Mouse (Mus musculus) megakaryocyte, adult 5-6 weeks (primary cell): ENCODE data around the gene Hist1h2bh. TPM values are rescaled to one million over a fixed set of nuclear protein-coding genes. Genes with fewer than 3 reads are reported as not detected.
"Not testable (repeated sequence)": the region's sequence is repeated elsewhere in the genome, so short reads cannot be mapped to it uniquely, and the experiment has no call there.

Experiments used
- ATAC-seq: 2 replicates; pipeline ENCODE4 v1.8.0; 2016; ENCODE audit warnings: mild to moderate bottlenecking, inconsistent platforms; ENCODE audit not compliant: poor library complexity, severe bottlenecking
- total RNA-seq, 2 experiments: library from RNA; stranded (forward) in 1 of 2; stranded (reverse) in 1 of 2; fragments of 153-499, 151-499 nt in 1 of 2; fragments of 221-1000, 200-1000 nt in 1 of 2; gene quantifications; 2 replicates each; pipeline versions ENCODE4 v1.2.3 to v1.2.4; 2015 to 2017

Hist1h2bh gene
- total RNA-seq (2015) (32.3 and 36.5 TPM in 2 replicates), total RNA-seq (2017) (143 and 176 TPM in 2 replicates)

DNA sequence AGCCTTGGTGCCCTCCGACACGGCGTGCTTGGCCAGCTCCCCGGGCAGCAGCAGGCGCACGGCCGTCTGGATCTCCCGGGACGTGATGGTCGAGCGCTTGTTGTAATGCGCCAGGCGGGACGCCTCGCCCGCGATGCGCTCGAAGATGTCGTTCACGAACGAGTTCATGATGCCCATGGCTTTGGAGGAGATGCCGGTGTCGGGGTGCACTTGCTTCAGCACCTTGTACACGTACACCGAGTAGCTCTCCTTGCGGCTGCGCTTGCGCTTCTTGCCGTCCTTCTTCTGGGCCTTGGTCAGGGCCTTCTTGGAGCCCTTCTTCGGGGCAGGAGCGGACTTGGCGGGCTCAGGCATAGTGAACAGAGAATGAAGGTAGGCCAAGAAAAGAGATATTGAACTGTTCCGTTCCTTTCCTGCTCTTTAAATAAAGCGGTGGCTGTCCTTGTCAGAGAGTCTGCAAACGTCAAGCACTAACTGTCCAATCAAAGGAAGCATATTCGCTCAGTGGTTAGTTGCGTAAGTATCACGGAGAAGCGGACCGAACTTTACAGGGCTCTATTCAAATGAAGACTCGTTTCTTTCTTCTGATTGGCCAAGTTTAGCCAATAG is at the start of gene Hist1h2bh:
Hist1h2bh (minus strand) TSS at position 394 of the 609 bp plus-strand sequence.
- ATAC-seq = peak; percentile 88

DNA sequence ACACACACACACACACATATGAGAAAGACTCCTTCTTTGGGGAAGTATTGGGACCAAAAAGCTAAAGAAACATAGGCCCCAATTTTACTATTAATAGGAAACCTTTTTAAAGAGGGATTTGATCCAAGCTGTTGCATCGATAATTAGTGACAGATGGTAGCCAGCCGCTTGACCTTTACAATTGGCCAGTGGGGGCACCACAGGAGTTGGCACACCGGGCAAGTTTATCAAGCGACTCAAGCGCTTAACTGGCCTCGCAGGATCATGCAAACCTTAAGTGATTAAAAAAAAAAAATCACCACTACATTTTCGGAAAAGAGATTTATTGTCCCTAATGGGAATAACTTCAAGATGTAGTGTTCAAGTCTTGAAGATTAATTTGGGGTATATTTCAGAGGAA is 49.4 kb upstream of the Hist1h2bh start:
- no peak for ATAC-seq

DNA sequence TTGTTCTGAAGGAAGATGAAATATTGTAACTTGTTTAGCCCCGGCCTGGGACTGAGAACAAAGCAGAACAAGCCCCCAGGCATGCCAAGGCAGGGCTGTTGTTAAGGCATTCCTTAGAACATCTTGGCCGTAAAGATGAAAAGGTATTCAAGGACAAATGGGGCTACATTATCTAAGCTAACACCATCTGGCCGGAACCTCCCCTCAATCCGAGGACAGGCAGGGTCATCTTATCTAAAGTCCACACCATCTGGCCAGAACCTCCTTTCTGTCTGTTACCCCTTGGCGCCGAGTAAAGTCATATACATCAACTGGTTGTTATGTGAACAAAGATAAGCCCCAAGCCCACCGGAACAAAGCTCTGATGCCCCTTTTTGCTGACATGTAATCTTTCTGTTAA is 48.7 kb upstream of the Hist1h2bh start:
- ATAC-seq = not testable (repeated sequence)

DNA sequence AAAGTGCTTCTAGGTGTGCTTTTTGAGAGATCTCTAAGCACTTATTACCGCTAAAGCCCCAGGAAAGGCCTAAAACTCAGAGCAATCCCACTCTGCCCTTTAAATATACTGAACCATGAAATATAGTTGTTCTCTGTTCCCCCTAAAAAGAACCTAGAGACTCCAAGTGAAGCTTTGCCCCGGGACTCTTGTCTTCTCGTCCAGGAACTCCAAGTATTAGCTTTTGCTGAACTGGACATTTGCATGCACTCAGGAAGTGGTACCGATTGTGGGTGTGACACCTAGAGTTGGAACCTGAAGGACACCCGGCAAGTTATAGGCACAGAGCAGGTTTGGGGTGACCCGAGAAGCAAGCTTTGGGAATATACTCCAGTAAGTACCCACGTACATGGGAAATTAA is 48.0 kb upstream of the Hist1h2bh start:
- ATAC-seq = no peak

DNA sequence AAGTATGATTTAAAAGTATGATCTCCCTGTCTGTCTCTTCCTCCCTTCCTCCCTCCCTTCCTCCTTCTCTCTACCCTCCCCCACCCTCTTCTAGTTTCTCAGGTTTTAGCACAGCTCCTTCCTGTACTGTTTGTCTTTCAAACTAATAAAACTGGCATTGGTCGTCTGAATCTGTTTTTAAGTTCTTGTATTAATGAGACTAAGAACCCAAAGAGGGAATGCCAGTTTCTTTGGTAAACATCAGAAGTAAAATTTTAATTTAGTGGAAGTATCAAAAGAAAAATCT is 43.7 kb upstream of the Hist1h2bh start:
- no peak for ATAC-seq

DNA sequence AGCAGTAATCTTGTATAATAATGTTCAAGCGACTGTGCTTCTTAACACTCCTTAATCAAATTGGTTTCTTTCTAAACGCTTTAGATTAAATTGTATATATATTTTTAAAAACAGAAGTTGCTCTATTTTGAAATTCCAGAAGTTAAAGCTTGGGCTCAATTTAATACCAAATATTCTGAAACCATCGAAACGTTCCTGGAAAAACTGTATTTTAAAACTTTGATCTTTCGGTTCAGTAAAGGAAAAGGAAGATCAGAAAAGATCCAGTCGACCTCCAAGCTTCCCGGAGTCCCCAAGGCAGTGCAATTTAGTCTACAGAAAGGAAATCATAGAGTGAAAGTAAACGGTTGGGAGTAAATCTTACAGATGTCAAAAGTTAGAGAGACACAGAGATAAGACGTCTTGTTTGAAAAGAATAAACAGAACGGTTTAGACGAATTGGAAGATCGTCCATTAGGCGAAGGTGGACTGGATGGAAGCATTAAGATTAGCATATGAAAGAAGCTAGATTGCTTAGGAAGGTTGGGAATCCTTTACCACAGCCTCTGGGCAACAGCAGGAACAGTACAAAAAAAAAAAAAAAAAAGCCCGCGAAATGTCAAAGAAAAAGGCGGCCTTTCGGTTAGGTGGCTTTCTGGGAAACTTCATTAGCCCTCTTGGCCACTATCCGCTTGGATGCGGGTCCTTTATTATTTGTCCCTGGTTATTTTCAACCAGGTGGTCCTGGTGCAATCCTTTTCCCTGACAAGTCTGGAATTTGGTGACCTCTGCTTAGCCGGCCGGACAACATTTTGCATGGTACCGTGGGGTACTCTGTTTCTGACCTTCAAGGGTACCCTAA is 43.1 kb upstream of the Hist1h2bh start:
- no peak for ATAC-seq

DNA sequence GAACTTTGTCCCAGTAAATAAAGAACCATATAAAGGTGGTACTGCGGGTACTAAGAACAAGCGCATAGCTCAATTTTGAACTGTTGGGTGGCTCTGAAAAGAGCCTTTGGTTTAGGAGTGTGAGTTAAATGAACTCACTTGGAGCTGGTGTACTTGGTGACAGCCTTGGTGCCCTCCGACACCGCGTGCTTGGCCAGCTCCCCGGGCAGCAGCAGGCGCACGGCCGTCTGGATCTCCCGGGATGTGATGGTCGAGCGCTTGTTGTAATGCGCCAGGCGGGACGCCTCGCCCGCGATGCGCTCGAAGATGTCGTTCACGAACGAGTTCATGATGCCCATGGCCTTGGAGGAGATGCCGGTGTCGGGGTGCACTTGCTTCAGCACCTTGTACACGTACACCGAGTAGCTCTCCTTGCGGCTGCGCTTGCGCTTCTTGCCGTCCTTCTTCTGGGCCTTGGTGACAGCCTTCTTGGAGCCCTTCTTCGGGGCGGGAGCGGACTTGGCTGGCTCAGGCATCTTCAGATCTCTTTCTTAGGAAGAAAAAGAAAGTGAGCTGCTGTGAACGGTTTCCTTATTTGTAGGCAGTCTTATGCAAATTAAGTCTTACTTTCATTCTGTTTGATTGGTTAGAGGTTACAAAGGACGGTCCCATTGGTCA is 42.4 kb upstream of the Hist1h2bh start:
- ATAC-seq = peak; percentile 73

DNA sequence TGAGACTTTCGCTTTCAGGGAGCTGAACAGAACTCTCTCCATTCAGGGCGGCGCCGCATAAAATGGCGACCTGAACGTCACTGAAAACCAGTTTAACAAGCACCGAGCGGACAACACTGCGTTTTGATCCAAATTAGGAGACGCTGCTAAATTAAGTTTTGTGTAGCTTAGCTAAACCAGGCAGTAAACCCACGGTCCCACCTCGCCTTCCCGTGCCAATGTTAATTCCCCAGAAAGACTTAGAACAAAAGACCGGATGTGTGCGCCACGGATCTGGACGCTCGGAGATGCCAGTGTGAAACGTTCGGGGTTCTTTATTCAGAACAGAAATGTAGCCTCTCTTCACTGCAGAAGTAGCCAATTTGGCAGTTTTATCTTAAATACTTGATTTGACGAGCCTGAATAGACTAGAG is 41.8 kb upstream of the Hist1h2bh start:
- peak; percentile 36 for ATAC-seq

DNA sequence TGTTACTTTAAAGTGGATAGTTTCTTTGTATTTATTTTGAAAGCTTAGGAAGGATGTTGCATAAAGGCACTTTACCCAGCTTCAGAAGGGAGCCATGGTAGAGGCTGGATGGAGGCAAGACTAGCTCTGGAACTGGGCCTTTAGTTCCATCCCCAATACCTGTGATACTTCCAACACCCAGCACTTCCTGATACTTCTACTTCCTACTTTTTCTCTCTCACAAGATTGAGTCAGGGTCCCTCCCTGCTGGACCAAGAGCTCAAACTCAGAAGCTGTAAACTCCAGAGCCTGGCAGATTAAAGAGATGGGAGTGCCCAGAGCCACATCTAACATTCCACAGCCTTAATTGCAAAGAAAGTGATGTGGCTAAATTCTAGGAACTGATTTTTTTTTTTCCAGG is 41.1 kb upstream of the Hist1h2bh start:
- no peak for ATAC-seq

DNA sequence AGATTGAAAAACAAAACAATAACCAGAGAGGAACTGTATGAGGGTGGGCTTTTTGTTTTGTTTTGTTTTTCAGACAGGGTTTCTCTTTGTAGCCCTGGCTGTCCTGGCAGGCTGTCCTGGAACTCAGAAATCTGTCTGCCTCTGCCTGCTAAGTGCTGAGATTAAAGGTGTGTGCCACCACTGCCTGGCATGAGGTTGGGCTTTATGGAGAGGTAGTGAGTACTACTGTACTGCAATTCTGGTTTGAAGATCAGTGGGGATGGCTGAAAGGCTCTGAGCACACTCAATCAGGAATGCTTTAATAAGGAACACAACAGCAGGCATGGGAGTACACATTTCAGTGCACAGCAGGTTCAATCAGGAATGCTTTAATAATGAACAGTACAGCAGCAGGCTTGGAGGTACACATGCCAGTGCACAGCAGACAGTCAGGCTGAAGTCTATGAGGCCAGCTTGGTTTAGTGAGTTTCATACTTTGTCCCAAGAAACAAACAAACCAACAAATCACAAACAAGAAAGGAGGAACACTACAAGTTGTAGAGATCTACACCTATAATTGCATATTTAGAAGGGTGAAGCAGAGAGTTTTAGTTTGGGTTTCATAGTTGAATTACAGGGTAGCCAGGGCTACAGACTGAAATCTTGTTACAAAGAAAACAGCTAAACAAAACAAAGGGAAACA is 40.3 kb upstream of the Hist1h2bh start:
- no peak for ATAC-seq

DNA sequence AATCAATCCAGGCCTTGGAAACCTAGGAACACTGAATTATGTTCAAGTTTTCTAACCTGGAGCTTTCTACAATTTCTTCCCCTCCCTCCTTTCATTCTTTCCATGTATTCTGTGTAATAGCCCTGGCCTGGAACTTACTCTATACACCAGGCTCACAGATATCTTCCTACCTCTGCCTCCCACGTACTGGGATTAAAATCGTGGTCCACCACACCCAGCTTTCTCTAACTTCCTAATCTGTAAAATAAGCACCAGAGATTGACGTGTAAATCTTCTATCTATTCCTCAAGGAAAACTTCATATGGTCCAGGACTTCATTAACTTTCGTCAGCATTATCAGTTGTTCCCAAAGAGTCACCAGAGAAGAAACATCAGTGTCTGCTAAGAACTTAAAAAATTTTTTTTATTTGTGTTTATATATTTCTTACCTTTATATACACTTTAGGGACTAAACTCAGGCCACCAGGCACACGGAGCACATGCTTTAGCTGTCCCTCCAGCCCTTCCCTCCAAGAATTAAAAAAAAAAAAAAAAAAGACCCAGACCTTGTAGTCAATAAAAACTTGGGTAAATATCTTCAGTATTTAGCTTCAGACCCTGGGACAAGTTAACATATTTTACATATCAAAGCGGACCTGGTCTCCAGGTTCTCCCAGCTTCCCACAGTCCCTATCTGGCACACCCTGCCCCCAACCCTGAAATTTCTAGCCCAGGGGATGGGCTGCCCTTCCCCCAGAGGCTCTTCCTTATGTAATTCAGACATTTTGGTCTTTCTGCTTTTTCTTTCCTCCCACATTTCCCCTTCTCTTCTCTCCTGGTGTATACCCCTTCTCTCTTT is 39.2 kb upstream of the Hist1h2bh start:
- no peak for ATAC-seq

DNA sequence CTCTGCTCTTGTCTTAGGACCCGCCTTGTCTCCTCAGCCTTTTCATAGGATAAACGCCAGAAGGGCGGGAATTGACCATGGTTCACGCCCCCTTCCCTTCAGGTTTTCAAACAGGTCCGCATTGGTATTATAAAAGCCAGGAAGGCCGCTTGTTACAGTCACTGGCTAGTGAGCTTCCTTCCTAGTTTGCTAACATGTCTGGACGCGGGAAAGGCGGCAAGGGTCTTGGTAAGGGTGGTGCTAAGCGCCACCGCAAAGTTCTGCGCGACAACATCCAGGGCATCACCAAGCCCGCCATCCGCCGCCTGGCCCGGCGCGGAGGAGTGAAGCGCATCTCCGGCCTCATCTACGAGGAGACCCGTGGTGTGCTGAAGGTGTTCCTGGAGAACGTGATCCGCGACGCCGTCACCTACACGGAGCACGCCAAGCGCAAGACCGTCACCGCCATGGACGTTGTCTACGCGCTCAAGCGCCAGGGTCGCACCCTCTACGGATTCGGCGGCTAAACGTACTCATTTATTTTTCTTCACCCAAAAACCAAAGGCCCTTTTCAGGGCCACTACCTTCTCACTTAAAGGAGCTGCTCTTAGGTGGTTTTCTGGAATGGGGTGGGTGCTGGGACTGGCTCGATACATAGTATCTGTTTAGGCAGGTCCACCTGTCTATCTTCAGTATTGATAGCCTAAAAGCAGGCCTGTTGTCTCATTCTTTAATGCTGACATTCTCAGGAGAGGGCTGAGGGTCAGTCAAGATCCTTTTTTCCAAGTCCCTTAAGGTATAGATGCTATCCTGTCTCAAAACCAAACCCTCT is 38.4 kb upstream of the Hist1h2bh start, which contains the start of gene Hist1h4d:
Hist1h4d (plus strand) TSS at position 191 of the 811 bp plus-strand sequence.
- peak; percentile 72 for ATAC-seq

DNA sequence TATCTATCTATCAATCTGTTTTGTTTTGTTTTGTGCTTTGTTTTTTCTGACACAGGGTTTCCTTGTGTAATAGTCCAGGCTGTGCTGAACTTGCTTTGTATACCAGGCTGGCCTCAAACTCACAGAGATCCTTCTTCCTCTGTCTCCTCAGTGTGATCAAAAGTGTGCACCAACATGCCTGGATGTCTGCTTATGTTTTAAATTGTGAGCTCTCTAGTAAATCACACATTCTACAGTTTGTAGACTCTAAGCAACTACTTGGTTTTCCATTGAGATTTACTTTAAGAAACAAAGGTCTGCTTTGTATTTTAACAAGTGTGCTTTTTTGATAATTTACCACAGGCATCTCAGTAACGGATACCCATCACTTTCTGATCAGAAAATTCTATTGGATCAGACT is 34.6 kb upstream of the Hist1h2bh start:
- ATAC-seq = no peak

DNA sequence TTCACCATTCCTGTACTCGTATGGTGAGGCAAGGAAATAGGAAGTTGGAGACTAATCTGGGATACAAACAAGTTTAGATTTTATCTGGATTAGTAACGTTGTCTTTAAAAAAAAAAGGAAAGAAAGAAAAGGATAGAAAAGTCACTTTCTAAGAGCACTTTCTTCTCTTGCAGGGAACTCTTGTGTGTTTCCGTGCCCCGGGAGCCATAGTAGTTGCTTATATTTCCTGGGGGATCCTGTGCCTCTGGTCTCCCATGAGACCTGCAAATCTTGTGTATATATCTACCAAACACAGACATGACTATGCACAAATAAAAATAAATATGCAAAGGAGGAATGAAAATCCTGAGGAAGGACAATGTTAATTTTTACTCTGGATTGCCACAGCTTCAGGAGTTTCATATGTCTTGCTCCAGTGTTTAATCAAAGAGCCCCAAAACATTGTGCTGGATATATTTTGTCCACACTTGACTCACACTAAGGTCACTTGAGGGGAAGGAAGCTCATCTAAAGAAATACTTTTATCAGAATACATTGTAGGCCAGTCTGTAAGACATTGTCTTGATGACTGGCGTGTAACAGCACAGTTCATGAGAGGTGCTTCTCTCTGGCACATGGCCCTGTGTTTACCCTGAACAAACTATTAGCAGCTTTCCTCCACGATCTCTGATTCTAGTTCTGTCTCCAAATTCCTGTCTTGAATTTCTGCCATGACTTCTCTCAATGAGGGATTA is 33.9 kb upstream of the Hist1h2bh start:
- no peak for ATAC-seq

DNA sequence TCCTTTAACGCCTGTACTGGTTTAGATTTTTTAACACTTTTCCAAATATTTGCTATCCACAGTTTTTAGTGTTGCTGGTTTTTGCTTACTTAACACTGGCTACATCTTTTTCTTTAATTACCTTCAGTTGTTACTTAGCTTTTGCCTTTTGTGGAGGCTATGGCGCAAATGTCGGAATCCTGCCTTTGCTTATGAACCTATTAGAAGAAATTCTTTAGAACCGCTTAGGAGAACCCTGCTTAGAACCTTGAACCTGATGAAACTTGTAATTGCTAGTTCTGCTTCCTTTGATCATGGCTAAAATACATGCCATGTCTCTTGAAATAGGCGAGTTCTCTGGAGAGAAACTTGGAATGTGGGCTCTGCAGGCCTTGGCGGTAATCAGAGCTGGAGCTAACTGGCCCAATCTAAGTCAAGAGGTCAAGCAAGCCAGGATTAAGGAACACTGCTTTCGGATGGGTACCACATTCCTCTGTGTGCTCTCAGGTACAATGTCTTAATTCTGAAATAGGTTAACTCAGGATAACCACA is 33.2 kb upstream of the Hist1h2bh start:
- ATAC-seq = no peak

DNA sequence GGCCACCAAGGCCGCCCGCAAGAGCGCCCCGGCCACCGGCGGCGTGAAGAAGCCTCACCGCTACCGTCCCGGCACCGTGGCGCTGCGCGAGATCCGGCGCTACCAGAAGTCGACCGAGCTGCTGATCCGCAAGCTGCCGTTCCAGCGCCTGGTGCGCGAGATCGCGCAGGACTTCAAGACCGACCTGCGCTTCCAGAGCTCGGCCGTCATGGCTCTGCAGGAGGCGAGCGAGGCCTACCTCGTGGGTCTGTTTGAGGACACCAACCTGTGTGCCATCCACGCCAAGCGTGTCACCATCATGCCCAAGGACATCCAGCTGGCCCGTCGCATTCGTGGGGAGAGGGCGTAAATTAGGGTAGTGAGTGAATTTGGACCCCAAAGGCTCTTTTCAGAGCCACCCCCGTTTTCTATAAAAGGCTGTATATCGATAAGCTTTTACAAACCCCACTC is 32.7 kb upstream of the Hist1h2bh start:
- ATAC-seq = not testable (repeated sequence)

DNA sequence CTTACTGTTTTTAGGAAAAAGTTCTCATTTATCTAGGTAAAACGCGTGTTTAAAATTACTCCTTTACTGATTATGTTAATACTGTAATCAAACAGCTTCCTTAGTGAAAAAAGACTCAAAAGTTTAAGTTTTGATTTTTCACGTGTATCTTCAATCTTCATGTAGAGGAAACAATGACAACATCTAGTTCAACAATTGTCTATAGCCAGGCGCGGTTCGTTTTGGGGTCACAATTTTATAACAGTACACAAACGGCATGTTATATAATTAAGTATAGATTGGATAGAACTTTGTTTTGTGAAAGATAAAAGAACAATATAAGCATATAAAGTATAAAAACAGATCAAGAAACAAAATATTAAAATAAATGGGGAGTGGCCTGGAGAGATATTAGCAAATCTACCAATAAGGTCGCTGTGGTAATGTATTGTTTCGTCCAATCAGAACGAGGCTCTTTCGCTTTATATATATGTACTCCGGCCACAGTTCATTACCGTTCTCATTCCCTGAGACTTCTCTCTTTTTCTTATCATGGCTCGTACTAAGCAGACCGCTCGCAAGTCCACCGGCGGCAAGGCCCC is 32.2 kb upstream of the Hist1h2bh start, which contains the start of gene Hist1h3d:
Hist1h3d (plus strand) TSS at position 493 of the 581 bp plus-strand sequence.
- peak; percentile 39 for ATAC-seq

DNA sequence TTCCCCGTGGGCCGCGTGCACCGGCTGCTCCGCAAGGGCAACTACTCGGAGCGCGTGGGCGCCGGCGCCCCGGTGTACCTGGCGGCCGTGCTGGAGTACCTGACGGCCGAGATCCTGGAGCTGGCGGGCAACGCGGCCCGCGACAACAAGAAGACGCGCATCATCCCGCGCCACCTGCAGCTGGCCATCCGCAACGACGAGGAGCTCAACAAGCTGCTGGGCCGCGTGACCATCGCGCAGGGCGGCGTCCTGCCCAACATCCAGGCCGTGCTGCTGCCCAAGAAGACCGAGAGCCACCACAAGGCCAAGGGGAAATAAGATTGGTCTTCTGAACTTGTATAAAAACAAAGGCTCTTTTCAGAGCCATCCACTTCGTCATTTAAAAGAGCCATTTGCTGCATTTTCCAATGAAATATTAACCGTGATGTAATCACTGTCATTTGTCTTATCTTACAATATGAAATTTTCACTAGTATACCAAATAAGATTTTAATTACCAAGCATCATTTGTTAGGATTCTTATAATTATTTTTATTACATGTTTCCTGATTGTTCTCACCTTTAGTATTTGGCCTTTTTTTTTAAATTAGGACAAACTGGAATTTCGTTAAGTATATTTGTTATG is 31.5 kb upstream of the Hist1h2bh start:
- ATAC-seq = not testable (repeated sequence)
